Mouse (Mus musculus) B cell, adult 2 months (primary cell): ENCODE results near the gene Fkbp11.

Source experiments
- DNase-seq, 2 experiments: peaks; one replicate each; pipeline ENCODE4 v3.0.0; 2022

Fkbp11 gene

GRCm38 (mm10) chr15:98692171-98692715 is 35.8 kb downstream of the Fkbp11 start:
- DNase-seq: no peak

GRCm38 (mm10) chr15:98691486-98692147 is 36.4 kb downstream of the Fkbp11 start:
- no peak for DNase-seq

DNA sequence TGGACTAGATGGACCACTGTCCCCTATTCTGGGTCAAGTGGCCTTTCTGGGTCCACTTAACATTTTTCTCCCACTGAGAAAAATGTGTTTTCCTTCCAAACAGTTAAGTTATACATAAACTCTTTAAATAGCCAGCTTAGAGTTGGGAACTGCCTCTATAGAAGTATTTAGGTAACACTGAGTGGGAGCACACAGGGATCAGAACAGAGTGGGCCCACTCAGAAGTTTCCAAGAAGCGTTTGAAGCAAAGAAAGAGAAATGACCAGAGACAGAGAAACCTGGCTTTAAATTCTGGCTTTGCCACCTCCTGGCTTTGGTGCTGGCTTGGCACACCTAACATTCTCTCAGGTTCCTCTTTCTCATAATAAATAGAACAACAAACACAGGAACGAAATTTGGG is 38.3 kb downstream of the Fkbp11 start:
- no peak for DNase-seq

GRCm38 (mm10) chr15:98685926-98686325 is 42.1 kb downstream of the Fkbp11 start:
- DNase-seq: no peak

DNA sequence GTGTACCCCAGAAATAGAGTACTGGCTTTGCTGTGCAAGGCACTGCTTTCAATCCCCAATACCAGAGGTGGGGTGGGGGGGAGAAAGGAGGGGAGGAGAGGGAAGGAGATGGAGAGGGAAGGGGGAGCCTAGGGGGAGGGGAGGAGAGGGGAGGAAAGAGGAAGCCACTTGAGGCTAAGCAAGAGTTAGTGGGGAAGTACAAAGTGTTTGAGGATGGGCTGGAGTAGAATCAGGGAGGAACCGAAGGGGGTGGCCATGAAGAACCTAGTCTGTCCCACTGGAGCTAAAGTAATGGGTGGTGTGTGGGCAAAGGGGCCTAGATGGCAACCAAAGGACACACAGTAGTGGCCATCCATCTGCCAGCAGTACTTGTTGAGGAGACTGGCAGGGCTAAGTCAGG is 44.3 kb downstream of the Fkbp11 start:
- no peak for DNase-seq

DNA sequence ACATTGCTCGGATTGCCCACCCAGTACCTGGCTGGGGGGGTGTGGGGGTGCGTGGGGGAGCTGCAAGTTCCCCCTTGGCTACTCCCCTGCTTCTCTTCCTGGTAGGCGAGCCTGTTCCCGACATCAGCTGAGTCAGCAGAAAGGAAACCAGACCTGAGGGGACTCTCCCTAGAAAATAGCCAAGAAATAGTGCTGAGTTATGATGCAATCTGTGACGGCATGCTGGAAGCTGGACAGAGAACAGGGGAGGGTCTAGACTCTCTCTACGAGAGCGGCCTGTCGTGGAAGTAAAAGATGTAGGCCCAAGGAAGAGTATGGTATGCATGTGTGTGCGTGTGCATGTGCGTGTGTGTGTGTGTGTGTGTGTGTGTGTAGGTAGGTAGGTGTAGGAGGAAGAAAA is 44.8 kb downstream of the Fkbp11 start:
- DNase-seq: no peak

DNA sequence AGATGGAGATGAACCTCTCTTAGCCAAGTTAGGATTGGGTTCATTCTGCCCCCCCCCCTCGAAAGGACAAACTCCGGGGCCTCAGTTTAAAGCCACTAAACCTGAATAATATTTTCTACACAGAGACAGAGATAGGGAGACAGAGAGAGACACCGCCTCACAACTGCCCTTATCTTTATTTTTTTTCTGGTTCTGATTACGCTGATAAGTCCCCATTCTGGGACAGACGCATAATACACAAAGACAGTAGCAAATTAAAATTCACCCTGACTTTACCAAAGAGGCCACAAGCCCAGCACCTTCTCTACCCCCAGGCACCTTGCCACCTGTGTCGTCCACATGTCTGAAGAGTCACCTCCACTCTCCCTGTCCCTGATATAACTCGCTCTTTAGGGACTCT is 46.4 kb downstream of the Fkbp11 start:
- DNase-seq: no peak

- no peak for DNase-seq
Measured at GRCm38 (mm10) chr15:98680660-98681059, 47.3 kb downstream of the Fkbp11 start.

- DNase-seq: no peak
Measured at GRCm38 (mm10) chr15:98677977-98678376, 50.0 kb downstream of the Fkbp11 start.

GRCm38 (mm10) chr15:98676940-98677728 is 50.9 kb downstream of the Fkbp11 start, which contains the start of gene Rnd1:
Gene Rnd1, minus strand, starts transcription at chr15:98677461.
- peak; percentile 51 to 54 for DNase-seq

DNA sequence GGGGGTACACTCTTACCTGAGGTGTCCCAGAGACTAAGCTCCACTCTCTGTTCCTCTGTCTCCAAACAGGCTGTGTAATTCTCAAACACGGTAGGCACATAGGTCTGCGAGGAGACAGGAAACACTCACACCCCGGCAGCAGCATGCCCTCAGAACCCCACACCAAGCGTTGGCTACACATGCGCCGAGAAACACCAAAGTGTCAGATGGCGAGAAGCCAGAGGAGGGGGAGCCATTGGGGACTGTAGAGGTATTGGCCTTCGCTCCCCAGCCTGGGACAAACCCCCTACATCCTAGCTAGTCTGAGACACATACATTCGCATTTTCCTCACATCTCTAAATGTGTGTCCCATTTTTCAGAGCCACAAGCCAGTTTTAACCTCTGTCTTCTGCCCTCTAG is 51.5 kb downstream of the Fkbp11 start:
- DNase-seq: peak in 1 of 2 experiments; percentile 27

GRCm38 (mm10) chr15:98675634-98676250 is 52.3 kb downstream of the Fkbp11 start:
- DNase-seq: no peak

GRCm38 (mm10) chr15:98674994-98675545 is 52.9 kb downstream of the Fkbp11 start:
- no peak for DNase-seq
